Mouse (Mus musculus) E14TG2a.4 (cell line): Measurements from ENCODE around the gene Syngr3.

Experiments used
- CTCF ChIP-seq: conservative IDR thresholded peaks from 2 replicates; pipeline ENCODE4 v1.5.1; 2014; ENCODE audit warnings: low read length
- NANOG ChIP-seq: IDR thresholded peaks from 2 replicates; pipeline ENCODE4 v1.6.1; 2014; ENCODE audit warnings: borderline replicate concordance, low read length, mixed read lengths
- POU5F1 ChIP-seq: IDR thresholded peaks from 2 replicates; pipeline ENCODE4 v1.6.1; 2014; ENCODE audit warnings: low read length, borderline replicate concordance

DNA sequence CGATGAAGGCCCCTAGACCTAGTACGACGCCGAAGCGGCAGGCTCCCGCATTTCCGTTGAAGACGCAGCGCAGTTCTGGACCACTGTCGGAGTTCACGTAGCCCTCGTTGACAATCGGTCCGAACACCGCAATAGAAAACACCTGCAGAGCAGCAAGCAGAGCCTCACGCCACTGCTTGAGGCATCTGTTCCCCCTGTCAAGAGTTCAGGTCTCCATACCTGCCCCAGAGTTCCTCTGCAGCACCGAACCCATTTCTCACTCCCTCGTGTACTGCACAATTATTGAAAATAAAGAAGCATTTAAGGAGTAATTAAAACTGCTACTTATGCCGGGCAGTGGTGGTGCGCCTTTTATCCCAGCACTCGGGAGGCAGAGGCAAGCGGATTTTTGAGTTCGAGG is 2.2 kb downstream of the Syngr3 start:
- TF ChIP-seq CTCF (no peak), POU5F1 (no peak), NANOG (no peak)
